Mouse (Mus musculus) sigmoid colon, adult 10 weeks (tissue): Measurements from ENCODE around the gene Prb1. TPM values are rescaled to one million over a fixed set of nuclear protein-coding genes. Genes with fewer than 3 reads are reported as not detected.

ENCODE experiments used
- polyA plus RNA-seq: library from polyadenylated mRNA; stranded (reverse); fragments of 350-450 nt; fragmentation: Illumina TruSeq; extraction: RNeasy Lipid Tissue Mini Kit (QIAGEN cat#74804); gene quantifications from one replicate; pipeline ENCODE4 v1.2.3, GENCODE M21; 2014; ENCODE audit warnings: low read depth, low replicate concordance

Prb1 gene
- polyA plus RNA-seq, result not detected

DNA sequence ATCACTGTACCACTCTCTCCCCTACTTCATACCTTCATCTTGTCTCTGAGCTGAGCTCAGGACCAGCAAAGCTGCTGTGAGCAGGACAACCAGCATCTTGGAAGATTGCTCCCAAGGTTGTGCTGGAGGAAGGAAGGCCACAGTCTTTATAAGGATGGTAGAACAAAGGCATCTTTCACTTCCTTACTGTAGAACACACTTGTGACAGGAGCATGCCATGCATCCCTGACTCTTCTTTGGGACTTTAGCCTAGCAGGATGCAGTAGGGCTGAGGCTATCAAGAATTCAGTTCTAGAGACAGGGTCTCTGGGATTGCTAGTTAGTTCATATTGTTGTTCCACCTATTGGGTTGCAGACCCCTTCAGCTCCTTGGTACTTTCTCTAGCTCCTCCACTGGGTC lies at the start of gene Prb1:
Gene Prb1 (minus strand): TSS at position 101 of the 400 bp plus-strand sequence.

Other genes with a start within 250 kb of the Prb1 start
- gene Prpmp5, start 104.2 kb upstream of the Prb1 start, polyA plus RNA-seq, result not detected
- not detected for gene Gm8882, start 153.6 kb upstream of the Prb1 start, polyA plus RNA-seq